Mouse (Mus musculus): ENCODE data around the gene Nab2.

DNA sequence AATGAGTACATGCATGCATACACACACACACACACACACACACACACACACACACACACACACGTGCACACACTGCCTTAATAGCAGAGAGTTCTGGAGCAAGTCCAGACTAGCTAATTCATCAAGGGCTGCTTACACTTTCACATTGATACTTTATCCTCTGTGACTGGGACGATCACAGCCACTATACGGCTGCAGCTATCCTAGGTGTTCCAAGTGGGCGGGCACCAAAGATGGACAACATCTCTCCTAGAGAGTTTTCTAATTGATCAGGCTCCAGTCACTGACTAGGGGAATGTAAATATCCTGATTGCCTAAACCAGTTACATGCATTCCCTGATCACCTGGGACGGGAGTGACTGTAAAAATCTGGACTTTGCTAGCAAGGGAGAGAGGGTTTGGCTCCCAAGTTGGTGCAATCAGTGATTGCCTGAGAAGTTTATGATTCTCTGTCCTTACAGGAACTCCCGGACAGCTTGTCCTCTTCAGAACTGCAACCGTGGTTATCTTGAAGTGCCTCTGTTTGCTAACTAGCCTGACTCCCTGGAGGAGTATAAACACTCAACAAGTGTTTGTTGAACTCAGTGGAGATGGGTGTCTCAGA, 35.6 kb downstream of the Nab2 start:
- TF ChIP-seq POLR2A (IDR thresholded peaks at IDR 0.05; ENCODE audit: extremely low read depth, insufficient read depth, low read length) (no peak), CTCF (IDR thresholded peaks at IDR 0.05; ENCODE audit: low read depth, low read length) (no peak)

Measured in liver, adult 2 months (tissue).